Mouse (Mus musculus) G1E (cell line): Measurements from ENCODE around the gene Rarg. TPM values are rescaled to one million over a fixed set of nuclear protein-coding genes. Genes with fewer than 3 reads are reported as not detected.

Source experiments
- ATAC-seq: 2 replicates; pipeline ENCODE4 v1.8.0; 2016; ENCODE audit warnings: mild to moderate bottlenecking; ENCODE audit not compliant: insufficient number of reproducible peaks, poor library complexity, low FRiP score, severe bottlenecking; ENCODE audit errors: extremely low read depth
- DNase-seq: peaks from one replicate; pipeline ENCODE4 v3.0.0; 2012; ENCODE audit warnings: low spot score
- H3K27me3 ChIP-seq: 2 replicates; pipeline ENCODE4 v1.6.1; 2012; ENCODE audit warnings: mild to moderate bottlenecking, low read length, inconsistent platforms; ENCODE audit not compliant: insufficient read depth
- H3K36me3 ChIP-seq: replicated peaks from 2 replicates; pipeline ENCODE3; 2012; ENCODE audit warnings: mild to moderate bottlenecking, inconsistent platforms
- H3K4me1 ChIP-seq: 2 replicates; pipeline ENCODE4 v1.6.1; 2012; ENCODE audit warnings: low read depth, low read length, inconsistent platforms, mixed read lengths; ENCODE audit not compliant: insufficient read depth
- H3K4me3 ChIP-seq: 2 replicates; pipeline ENCODE4 v1.5.1; 2012; ENCODE audit warnings: low read depth, mild to moderate bottlenecking, inconsistent platforms, low read length, moderate library complexity, mixed read lengths
- H3K9me3 ChIP-seq: replicated peaks from 2 replicates; pipeline ENCODE4 v1.6.1; 2012; ENCODE audit warnings: inconsistent platforms
- CTCF ChIP-seq: IDR thresholded peaks from 2 replicates; pipeline ENCODE4 v1.5.1; 2012; ENCODE audit warnings: low read depth, low read length, inconsistent platforms, mixed read lengths
- GATA1 ChIP-seq: IDR thresholded peaks from 2 replicates; pipeline ENCODE4 v1.6.1; 2012; ENCODE audit warnings: borderline replicate concordance, low read length, inconsistent platforms, mixed read lengths
- GATA2 ChIP-seq: IDR thresholded peaks from 2 replicates; pipeline ENCODE4 v1.6.1; 2012; ENCODE audit warnings: low read depth, low read length, inconsistent platforms, borderline replicate concordance
- POLR2AphosphoS5 ChIP-seq: IDR thresholded peaks from 2 replicates; pipeline ENCODE4 v1.6.1; 2012; ENCODE audit warnings: low read depth, low read length, inconsistent platforms; ENCODE audit not compliant: insufficient replicate concordance
- TAL1 ChIP-seq: conservative IDR thresholded peaks from 2 replicates; pipeline ENCODE4 v1.6.1; 2012; ENCODE audit warnings: low read depth, low read length, inconsistent platforms, mixed read lengths
- polyA plus RNA-seq: library from polyadenylated mRNA; stranded (reverse); fragments of >175 nt; gene quantifications from 2 replicates; pipeline ENCODE4 v1.2.3, GENCODE M21; 2012
- total RNA-seq, 2 experiments: library from RNA; stranded (forward) in 1 of 2; stranded (reverse) in 1 of 2; fragments of 200-1000 nt in 1 of 2; fragments of >200 nt in 1 of 2; fragmentation: Nextera tagmentation in 1 of 2; gene quantifications; 2 replicates each; pipeline ENCODE4 v1.2.3; 2014 to 2017

The Rarg gene
- total and polyA plus RNA-seq, 3 experiments, result 1.9 to 3.4 (median 2.2) TPM

DNA sequence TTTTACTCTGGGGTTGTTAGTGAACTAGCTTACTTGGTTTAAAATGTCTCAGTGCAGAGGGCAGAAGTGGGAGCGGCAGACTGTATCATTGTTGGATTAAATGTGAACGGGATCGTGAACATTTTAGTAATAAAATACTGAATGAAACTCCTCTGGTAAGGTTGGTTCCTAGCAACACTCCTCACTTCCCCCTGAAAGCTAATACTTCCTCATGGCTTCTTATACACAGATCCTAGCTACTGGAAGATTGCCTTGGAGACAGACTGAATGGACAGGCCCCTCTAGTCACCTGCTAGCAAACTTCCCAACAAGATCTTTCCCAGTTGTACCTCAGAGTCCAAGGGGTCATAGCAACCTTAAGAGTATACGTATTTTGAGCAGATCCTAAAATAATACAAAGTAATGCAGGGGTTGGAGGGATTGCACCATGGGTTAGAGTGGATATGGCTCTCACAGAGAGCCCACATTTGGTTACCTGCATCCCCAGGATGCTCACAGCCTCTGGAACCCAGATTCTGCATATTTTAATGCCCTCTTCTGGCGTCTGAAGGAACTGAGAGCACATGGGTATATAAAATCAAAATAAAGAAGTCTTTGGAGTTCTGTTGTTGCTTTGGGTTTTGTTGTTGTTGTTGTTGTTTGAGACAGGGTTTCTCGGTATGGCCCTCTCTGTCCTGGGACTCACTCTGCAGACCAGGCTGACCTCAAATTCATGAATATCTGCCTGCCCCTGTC lies 16.8 kb upstream of the Rarg start:
- DNase-seq, result no peak
- Histone ChIP-seq H3K36me3 (no peaks in the 10 kb centered on the region), H3K4me3 (no peak overlapping the region), H3K27me3 (peaks cover 45% of the 10 kb centered on the region), H3K9me3 (no peaks in the 10 kb centered on the region), H3K4me1 (peaks cover 17% of the 10 kb centered on the region)
- no peak for ATAC-seq
- TF ChIP-seq POLR2AphosphoS5 (no peak), GATA2 (no peak), GATA1 (no peak), TAL1 (no peak), CTCF (no peak)

DNA sequence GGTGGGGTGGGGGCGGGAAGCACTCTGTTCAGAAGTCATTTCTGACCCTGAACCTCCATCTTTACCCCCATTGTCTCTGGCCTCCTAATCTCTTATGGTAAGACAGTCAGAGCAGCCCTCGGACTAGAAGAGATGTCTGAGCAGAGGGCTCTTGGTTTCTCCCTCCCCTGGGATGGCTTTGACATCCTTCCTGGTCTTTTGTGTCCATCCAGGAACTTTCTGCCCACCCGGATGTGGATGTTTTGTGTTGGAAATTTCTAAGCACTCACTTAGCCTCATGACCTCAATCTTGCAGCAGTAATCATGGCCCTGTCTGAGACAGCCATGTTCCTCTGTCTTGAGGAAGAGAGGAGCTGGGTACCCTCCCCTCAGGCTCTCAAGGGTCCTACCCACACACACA lies 14.1 kb upstream of the Rarg start:
- Histone ChIP-seq H3K4me1 (peaks cover 12% of the 10 kb centered on the region), H3K27me3 (peaks cover 61% of the 10 kb centered on the region), H3K4me3 (no peak overlapping the region), H3K36me3 (no peaks in the 10 kb centered on the region), H3K9me3 (no peaks in the 10 kb centered on the region)
- no peak for DNase-seq
- TF ChIP-seq GATA2 (no peak), TAL1 (no peak), GATA1 (no peak), CTCF (no peak), POLR2AphosphoS5 (no peak)
- ATAC-seq, result no peak

DNA sequence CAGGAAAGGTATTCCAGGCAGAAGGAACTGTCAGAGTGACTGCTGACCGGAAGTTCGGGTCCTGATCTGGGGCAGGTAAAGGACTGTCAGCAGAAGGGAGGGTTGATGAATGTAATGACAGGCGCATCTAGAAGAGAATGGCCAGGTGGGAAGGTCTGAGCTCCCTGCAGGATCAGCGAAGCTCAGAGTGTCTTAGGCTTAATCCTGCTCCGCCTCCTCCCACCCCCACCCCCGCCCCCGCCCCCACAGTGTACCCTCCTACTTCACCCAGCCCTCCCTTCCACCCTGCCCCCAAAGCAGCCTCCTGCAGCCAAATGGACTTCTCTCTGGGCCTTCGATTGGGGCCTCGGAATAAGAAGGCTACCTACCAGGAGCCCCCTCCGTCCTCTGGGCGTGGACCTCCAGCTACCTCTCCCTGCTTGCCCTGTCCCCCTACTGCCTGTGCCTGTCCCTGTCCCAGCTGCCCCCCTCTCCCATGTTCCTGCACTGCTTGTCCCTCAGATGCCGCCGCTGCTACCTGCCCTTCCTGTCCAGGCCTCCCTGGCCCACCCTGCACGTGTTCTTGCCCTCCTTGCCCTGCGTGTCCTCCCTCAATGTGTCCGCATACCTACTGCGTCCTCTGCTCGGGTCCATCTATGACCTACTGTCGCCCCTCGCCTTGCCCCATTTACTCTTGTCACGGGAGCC lies 13.1 kb upstream of the Rarg start, which contains the start of gene Gm9918:
Gm9918 (plus strand) TSS at position 290 of the 687 bp plus-strand sequence.
- Histone ChIP-seq H3K4me1 (peaks cover 12% of the 10 kb centered on the region), H3K27me3 (peaks cover 62% of the 10 kb centered on the region), H3K36me3 (no peaks in the 10 kb centered on the region), H3K4me3 (no peak within 1 kb of the TSS), H3K9me3 (no peaks in the 10 kb centered on the region)
- ATAC-seq, result no peak
- TF ChIP-seq GATA2 (no peak), TAL1 (no peak), POLR2AphosphoS5 (no peak), CTCF (no peak), GATA1 (no peak)
- no peak for DNase-seq

DNA sequence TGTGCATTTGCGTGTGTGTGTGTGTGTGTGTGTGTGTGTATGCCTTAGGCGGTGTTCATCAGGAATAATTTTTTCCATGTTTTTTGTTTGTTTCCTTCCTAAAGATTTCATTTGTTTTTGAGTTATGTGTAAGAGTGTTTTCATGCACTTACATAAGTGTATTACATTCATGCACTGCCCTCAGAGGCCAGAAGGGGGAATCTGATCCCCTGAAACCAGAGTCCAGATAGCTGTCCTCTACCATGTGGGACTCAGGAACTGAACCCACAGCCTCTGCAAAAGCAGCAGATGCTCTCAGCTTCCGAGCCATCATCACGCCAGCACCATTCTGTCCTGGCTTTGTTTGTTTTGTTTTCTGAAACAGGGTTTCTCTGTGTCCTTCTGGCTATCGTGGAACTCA lies 8.2 kb upstream of the Rarg start:
- DNase-seq (no peak), ATAC-seq (no peak)
- TF ChIP-seq POLR2AphosphoS5 (no peak), GATA1 (no peak), GATA2 (no peak), TAL1 (no peak), CTCF (no peak)
- Histone ChIP-seq H3K27me3 (peaks cover 65% of the 10 kb centered on the region), H3K4me3 (no peak overlapping the region), H3K36me3 (no peaks in the 10 kb centered on the region), H3K4me1 (peaks cover 8% of the 10 kb centered on the region), H3K9me3 (no peaks in the 10 kb centered on the region)

DNA sequence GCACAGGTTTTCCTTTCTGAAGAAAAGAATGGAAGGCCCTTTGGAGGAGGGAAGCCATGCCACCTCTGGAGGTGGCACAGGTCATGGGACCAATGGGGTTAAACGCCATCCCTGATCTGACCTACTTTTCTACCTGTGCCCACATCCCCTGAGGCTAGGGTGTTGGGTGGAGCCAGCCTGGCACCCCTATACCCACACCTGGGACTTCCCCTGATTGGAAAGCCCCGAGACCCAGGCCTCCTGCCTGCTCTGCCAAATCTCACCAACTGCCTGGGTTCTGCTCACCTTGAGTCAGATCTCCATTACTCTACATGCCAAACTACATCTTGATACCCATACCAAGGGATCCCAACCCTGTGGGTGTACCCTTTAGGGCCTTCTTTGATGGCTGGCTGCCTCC lies 5.7 kb upstream of the Rarg start:
- DNase-seq, result no peak
- Histone ChIP-seq H3K4me1 (peaks cover 10% of the 10 kb centered on the region), H3K9me3 (no peaks in the 10 kb centered on the region), H3K4me3 (no peak overlapping the region), H3K27me3 (peaks cover 73% of the 10 kb centered on the region), H3K36me3 (no peaks in the 10 kb centered on the region)
- no peak for TF ChIP-seq CTCF
- no peak for TF ChIP-seq TAL1
- TF ChIP-seq GATA1, result no peak
- no peak for TF ChIP-seq POLR2AphosphoS5
- TF ChIP-seq GATA2, result no peak
- ATAC-seq, result no peak

DNA sequence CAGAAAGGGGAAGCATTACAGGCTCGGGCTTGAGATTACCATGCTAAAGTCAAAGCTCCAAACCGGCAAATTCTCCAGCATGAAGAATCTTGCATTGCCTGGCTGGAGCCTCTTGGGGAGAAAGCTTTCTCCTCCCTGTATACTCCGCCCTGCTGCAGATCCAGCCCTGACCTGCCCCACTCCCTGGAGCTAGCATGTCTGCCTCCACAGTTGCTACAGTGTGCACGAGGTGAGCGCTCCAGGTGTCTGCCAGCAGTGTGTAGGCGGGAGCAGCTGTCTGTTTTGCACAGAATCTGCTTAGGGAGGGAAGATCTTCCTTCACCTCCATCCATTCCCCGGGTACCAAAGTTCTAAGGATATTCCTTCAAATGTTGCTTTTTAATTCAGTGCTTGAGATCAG lies 5.3 kb upstream of the Rarg start:
- TF ChIP-seq GATA2 (no peak), CTCF (no peak), POLR2AphosphoS5 (no peak), TAL1 (no peak), GATA1 (no peak)
- Histone ChIP-seq H3K36me3 (no peaks in the 10 kb centered on the region), H3K4me3 (no peak overlapping the region), H3K27me3 (peaks cover 75% of the 10 kb centered on the region), H3K4me1 (peaks cover 15% of the 10 kb centered on the region), H3K9me3 (no peaks in the 10 kb centered on the region)
- ATAC-seq (no peak), DNase-seq (no peak)
